Mouse (Mus musculus) ES-Bruce4 (cell line): ENCODE results near the gene Pate2. TPM values are rescaled to one million over a fixed set of nuclear protein-coding genes. Genes with fewer than 3 reads are reported as not detected.

Experiments
- H3K27ac ChIP-seq: 2 replicates; pipeline ENCODE4 v1.5.1; 2012; ENCODE audit warnings: low read length, inconsistent platforms; ENCODE audit not compliant: insufficient read depth
- H3K27me3 ChIP-seq: 2 replicates; pipeline ENCODE4 v1.6.1; 2012; ENCODE audit warnings: mild to moderate bottlenecking, low read length, inconsistent platforms; ENCODE audit not compliant: control insufficient read depth, poor library complexity, insufficient read depth, severe bottlenecking
- H3K36me3 ChIP-seq: 2 replicates; pipeline ENCODE4 v1.6.1; 2012; ENCODE audit warnings: inconsistent platforms, mild to moderate bottlenecking, low read length, moderate library complexity; ENCODE audit not compliant: control insufficient read depth, poor library complexity, insufficient read depth, severe bottlenecking
- H3K4me1 ChIP-seq: one replicate; pipeline ENCODE4 v1.8.1; 2011; ENCODE audit warnings: low read length; ENCODE audit not compliant: control insufficient read depth, insufficient read depth
- H3K4me3 ChIP-seq: 2 replicates; pipeline ENCODE4 v1.5.1; 2011; ENCODE audit warnings: low read depth, mild to moderate bottlenecking, low read length
- H3K9ac ChIP-seq: 2 replicates; pipeline ENCODE4 v1.6.1; 2012; ENCODE audit warnings: low read depth, mild to moderate bottlenecking, inconsistent platforms; ENCODE audit not compliant: poor library complexity, severe bottlenecking
- H3K9me3 ChIP-seq: replicated peaks from 2 replicates; pipeline ENCODE4 v1.6.1; 2012; ENCODE audit warnings: mild to moderate bottlenecking, low read length, inconsistent platforms; ENCODE audit not compliant: control insufficient read depth, poor library complexity, insufficient read depth, severe bottlenecking
- CTCF ChIP-seq: IDR thresholded peaks from one replicate; pipeline ENCODE4 v1.8.1; 2011; ENCODE audit warnings: low read depth, low read length
- EP300 ChIP-seq: IDR thresholded peaks from 2 replicates; pipeline ENCODE4 v1.6.1; 2011; ENCODE audit warnings: low read depth, low read length; ENCODE audit not compliant: insufficient read depth
- POLR2A ChIP-seq: IDR thresholded peaks from one replicate; pipeline ENCODE4 v1.8.1; 2011; ENCODE audit warnings: low read length; ENCODE audit not compliant: insufficient read depth
- polyA plus RNA-seq: library from polyadenylated mRNA; stranded (reverse); fragments of >200 nt; gene quantifications from 2 replicates; pipeline ENCODE4 v1.2.4, GENCODE M21; 2011; ENCODE audit warnings: low read depth; ENCODE audit not compliant: missing spikeins, insufficient read depth, insufficient read length

Gene Pate2
- polyA plus RNA-seq, 1 experiment, result 1.7 TPM

DNA sequence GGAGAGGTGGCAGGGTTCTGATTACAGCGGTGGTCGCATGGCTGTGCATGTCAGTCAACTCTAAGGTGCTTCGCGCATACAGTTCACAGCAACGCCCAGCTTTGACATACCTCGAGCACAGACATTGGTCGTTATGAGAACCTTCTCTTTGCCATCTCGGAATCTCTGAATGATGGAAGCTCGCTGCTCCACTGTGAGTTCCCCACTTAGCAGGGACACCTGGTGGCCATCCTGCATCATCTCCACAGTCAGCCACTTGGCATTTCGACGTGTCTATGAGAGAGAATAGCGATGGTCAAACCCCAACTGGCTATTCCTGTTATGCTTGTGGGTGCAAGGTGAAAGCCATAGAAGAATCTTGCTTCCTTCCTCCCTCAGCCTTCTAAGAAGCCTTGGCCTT is 24.4 kb upstream of the Pate2 start:
- Histone ChIP-seq H3K4me1 (no peaks in the 10 kb centered on the region), H3K4me3 (no peak overlapping the region), H3K27me3 (no peaks in the 10 kb centered on the region), H3K9ac (no peak overlapping the region), H3K9me3 (no peaks in the 10 kb centered on the region), H3K27ac (no peak overlapping the region), H3K36me3 (no peaks in the 10 kb centered on the region)
- TF ChIP-seq CTCF (peak; percentile 15), EP300 (no peak), POLR2A (no peak)

DNA sequence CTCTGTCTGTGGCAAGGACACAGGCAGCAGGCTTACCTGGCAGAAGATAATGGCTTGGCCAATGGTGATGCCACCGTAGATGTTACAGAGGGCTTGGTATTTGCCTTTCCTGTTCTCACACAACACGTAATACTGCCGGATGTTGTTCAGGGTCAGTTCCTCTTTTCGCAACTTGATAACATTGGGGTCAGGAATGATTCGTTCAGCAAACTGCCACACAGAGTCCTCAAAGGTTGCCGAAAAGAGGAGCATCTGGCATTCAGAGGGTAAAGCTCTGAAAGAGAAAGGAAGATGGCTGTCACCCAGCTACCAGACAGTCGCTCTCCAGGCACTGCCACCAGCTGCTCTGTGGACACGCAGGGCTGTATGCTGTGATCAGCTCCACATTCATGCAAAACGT is 23.3 kb upstream of the Pate2 start:
- H3K4me3 ChIP-seq, result no peak overlapping the region
- no peak for TF ChIP-seq CTCF
- TF ChIP-seq EP300, result no peak
- TF ChIP-seq POLR2A, result no peak
- H3K36me3 ChIP-seq, result no peaks in the 10 kb centered on the region
- no peak overlapping the region for H3K27ac ChIP-seq
- no peaks in the 10 kb centered on the region for H3K9me3 ChIP-seq
- no peaks in the 10 kb centered on the region for H3K27me3 ChIP-seq
- no peak overlapping the region for H3K9ac ChIP-seq
- H3K4me1 ChIP-seq, result no peaks in the 10 kb centered on the region

DNA sequence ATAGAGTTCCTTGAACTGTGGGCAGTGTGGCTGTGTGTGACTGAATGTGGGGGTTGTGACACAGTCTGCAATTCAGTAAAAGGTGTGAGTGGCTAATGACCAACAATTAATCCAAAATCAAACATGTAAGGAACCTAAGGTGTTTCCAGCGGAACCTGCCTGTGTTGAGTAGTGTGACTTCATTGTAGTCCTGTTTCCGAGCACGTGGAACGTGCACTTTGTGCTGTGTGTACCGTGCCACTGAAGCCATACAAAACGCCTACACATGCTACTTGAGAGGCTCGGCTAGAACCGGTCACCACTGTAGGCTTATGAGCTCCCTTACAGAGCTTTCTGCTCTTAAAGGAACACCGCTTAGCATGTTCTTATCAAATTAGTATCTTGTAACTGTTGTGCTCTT is 21.6 kb upstream of the Pate2 start:
- TF ChIP-seq CTCF, result no peak
- TF ChIP-seq EP300, result no peak
- no peak for TF ChIP-seq POLR2A
- Histone ChIP-seq H3K27me3 (no peaks in the 10 kb centered on the region), H3K4me3 (no peak overlapping the region), H3K9ac (no peak overlapping the region), H3K27ac (no peak overlapping the region), H3K9me3 (no peaks in the 10 kb centered on the region), H3K36me3 (no peaks in the 10 kb centered on the region), H3K4me1 (no peaks in the 10 kb centered on the region)

DNA sequence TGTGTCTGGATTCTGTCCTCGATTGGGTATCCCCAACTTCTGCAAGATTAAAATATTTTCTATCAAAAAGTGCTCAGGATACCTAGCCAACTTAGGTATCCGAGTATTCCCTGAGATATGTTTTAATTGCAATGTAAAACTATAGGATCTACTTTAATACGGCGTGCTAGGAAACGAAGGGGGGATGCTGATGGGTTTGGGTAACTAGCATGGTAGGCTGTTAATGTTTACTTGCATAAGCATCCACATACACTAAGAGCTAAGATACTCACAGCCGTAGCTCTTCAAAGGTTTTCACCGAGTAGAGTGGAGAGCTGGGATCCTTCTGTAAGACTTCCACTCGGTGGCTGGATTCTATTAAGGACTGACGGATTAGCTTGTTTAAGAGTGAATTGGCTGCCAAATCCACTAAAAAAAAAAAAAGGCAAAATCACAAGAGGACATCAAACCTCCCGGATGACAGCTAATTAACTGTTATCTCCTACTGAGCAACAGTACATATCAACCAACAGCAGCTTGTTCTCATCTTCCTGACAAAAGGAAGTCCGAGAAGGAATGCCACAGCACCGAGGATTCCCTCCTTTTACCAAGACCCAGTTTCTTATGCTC is 13.5 kb upstream of the Pate2 start:
- no peaks in the 10 kb centered on the region for H3K4me1 ChIP-seq
- no peaks in the 10 kb centered on the region for H3K9me3 ChIP-seq

DNA sequence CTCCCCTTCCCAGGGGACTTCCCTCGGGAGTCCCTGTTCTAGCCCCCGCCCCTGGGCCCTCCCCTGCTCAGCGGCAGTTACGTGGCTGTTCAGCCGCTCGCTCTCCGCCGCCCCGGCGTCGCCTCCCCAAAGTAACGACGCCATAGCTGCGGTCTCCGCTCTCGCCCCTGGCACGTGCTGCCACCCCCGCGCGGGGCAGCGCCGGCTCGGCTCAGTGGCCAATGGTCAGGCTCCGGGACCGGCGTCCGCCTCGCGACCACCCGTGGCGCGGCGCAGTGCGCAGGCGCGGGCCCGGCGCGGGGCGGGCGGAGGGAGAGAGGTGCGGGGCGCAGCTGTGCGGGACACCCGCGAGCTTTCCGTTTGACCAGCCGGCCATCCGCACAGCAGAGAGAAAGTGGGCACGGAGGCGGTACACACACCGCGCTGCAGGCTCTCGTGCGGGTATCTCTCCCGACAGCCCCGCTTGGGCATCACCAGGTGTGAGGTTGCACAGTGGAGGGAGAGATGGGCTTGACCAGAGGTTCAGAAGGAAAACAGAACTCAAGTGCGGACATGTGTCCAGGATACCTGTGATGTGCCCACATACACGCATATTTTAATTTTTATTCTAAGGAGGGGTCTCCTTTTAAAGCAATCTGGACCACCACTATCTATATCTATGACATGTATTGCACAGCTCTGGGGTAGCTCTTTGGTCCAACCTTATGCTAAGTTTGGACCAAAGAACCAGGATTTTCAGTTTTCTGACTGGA is 11.7 kb upstream of the Pate2 start, which contains the start of the genes Ddx25 and Pus3:
TSS of gene Ddx25 (minus strand) at position 272 of the 752 bp plus-strand sequence.
TSS of gene Pus3 (plus strand) at position 339 of the 752 bp plus-strand sequence.
- Histone ChIP-seq H3K36me3 (peaks cover 14% of the 10 kb centered on the region), H3K4me3 (peak within 1 kb of the TSS; percentile 93), H3K9ac (peak within 1 kb of the TSS; percentile 89), H3K27ac (no peak within 1 kb of the TSS), H3K27me3 (peaks cover 4% of the 10 kb centered on the region; the same call in 1 of the 2 replicates), H3K9me3 (no peaks in the 10 kb centered on the region), H3K4me1 (no peaks in the 10 kb centered on the region)
- no peak for TF ChIP-seq EP300
- no peak for TF ChIP-seq CTCF
- no peak for TF ChIP-seq POLR2A

More for the DNA sequence above, 13.5 kb upstream of the Pate2 start:
- H3K27me3 ChIP-seq, result peaks cover 4% of the 10 kb centered on the region; the same call in 1 of the 2 replicates
- H3K27ac ChIP-seq, result no peak overlapping the region
- no peak overlapping the region for H3K4me3 ChIP-seq
- H3K36me3 ChIP-seq, result peaks cover 11% of the 10 kb centered on the region
- no peak overlapping the region for H3K9ac ChIP-seq
- TF ChIP-seq CTCF (no peak), EP300 (no peak), POLR2A (no peak)
